Mouse (Mus musculus): ENCODE measurements at regions not wholly inside any gene's neighbourhood (a gene's known extent, or its start where the extent isn't known, plus 50 kb on each side); places are given as distances from the start of the nearest gene placed in this dataset.

- TF ChIP-seq MAFK (IDR thresholded peaks at IDR 0.05; ENCODE audit: insufficient read depth, low read depth, low read length) (no peak), HCFC1 (IDR thresholded peaks at IDR 0.05; ENCODE audit: borderline replicate concordance, insufficient read depth, low read length) (no peak), ZC3H11A (IDR thresholded peaks at IDR 0.05; ENCODE audit: borderline replicate concordance, low read depth, low read length) (no peak), CHD2 (IDR thresholded peaks at IDR 0.05; ENCODE audit: low read depth, low read length) (no peak)
These were observed 383.0 kb upstream of the Slc7a11 start for GRCm38 (mm10) chr3:50826424-50826819.

All from ES-E14 (cell line).